Mouse (Mus musculus) liver (tissue): Measurements from ENCODE around the gene Vrk1.
A peak's percentile ranks its signal among the peaks of the same experiment; 100 is the strongest.

Experiments used
- DNase-seq: peaks from one replicate; pipeline ENCODE4 v3.0.0-alpha.2; 2020; ENCODE audit warnings: mixed read lengths

Vrk1 gene

DNA sequence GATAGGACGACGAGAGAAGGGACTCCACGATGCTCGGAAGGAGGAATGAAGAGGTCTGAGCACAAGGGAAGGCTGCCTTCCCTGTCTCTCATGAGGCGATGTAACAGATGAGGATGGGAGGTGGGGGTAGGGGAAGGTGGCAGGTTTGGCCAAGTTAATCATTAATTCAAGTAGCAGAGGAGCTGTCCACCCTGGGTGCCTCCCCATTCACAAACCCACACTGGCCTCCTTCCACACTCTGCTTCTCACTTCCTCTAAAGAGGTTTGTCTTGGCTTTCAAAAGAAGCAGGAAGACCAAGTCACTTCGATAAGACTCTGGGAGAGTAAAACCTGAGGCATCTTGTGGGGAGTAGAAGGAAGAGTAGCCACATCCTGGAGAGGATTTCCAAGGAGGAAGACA, 5.3 kb upstream of the Vrk1 start:
- DNase-seq: no peak

DNA sequence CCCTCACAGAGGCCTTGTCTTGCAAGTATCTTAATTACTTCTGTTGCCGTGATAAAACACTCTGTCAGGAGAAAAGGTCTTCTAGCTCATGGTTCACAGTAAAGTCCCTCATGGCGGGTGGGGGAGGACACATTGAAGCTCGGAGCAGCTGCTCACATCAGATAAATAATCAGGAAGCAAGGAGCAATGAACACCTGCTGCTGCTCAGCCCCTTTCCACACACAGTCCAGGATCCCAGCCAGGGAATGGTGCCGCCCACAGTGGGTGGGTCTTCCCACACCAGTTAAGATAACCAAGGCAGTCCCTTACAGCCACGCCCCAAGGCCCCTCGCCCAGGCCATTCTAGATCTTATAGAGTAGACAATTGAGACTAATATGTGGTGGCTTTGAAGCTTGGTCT, 3.8 kb upstream of the Vrk1 start:
- peak; percentile 88 for DNase-seq

DNA sequence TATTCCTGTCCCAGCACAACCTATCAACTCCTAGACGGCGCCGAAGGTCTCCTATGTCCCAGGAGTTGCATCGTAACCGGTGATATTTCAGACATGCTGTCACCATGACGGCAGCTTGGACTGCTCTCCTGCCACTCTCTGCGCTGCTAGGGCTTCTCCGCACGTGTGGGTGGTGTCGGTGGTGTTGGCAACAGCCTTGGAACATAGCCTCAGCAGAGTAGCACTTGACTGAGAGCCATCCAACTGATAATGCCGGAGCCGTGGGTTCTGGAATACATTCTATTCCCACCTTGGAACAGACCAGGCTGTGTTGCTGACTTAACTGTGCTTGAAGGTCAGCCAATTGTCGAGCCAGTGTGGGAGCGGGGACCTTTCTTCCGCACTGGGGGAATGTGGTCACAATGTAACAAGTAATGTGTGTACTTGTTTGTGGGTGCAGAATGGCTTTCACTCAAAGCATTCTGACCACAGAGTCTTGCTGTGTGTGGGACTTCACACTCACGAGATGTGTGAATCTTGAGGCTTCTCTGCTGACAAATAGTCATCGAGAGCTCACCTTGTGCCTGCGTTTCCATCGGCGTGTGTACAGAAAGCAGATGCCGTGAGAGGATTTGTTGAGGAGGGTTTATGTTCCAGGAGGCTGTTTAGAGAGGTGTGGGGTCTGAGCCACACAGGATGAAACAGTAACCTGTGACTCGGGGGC, 1.5 kb upstream of the Vrk1 start:
- DNase-seq: no peak

DNA sequence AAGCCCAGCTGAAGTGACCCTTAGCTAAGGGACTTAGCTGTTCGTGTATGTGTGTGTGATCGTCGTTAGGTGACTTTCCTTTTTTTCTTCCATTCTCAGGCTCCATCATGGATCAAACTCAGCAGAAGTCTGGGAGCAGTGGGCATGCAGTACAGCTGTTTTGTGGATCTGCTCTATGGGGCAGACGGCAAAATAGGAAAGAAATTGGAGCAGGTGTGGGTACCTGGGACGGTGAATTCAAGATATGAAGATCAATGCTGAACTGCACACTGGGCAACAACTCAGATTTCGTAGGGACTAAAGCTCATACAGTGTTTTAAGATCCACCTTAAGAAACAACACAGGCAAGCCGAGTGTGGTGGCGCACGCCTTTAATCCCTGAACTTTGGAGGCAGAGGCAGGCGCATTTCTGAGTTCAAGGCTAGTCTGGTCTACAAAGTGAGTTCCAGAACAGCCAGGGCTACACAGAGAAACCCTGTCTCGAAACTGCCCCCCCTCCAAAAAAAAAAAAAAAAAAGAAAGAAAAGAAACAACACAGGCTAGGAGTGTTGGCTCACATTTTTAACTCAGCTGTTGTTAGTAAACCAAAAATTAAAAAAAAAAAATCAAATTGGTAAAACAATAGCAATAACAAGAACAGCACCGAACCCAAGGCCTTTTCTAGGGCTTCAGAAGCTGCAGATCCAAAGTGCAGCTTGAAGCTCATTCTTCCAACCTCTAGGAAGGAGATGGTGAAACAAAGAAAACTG, 732 bp upstream of the Vrk1 start:
- no peak for DNase-seq

DNA sequence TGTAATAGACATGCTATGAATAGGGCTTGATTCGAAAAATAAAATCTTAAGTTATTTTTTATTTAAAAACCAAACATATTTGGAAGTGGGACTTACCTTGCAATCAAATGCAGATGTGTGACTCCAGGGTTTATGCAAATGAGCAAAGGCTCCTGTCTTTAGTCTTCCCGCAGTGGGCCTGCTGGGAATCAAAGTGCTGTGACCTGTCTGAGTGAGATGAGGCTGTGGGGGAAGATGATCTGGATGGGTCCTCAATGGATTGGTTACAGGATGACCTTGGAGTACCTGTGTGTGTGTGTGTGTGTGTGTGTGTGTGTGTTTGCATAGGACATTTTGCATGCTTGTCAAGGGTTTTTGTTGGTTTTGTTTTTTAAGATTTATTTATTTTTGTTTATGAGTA, 2.1 kb downstream of the Vrk1 start:
- DNase-seq: no peak

DNA sequence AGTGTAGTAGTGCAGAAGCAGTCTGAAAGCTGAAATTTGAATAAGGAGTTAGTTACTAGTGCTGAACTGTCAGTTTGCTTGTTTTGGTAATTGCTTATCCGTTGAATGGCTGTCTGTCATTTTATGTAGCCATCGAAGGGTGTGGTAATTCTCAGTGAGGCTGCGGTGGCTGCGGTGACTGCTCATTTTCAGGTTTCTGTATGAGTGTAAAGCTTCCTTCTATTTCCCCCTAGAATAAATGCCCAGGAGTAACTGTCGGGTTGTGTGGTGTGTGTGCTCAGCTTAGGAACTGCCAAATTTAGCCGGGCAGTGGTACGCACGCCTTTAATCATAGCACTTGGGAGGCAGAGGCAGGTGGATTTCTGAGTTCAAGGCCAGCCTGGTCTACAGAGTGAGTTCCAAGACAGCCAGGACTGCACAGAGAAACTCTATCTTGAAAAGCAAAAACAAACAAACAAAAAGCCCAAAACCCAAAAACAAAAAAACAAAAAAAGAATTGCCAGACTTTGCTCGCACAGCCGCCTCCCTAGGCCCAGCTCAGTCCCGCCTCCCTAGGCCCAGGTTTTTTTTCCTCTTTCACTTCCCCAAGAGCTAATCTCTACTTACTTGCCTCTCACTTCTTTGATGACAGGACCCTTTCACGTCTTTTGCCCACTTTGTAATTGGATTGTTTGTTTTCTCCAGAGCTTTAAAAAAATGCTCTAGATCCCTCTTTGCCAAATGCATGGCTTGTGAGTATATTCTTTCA, 6.4 kb downstream of the Vrk1 start:
- DNase-seq: no peak

DNA sequence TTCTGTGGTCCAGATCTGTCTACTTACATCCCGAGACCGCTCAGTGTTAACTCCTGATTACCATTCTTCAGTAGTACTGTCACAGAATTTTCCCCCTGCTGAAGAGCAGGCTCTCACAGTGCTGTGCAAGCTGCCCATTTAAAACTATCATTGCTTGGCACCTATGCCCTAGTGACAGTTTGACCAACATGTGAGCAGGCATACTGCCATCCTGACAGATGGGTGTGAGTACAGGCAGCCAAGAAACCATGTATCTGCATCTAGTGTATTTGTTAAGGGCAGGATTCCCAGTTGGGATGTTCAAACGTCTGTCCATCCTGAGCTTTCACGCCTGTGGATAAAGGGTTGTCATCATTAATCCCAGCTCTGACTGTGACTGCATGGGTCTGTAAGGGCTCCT, 10.0 kb downstream of the Vrk1 start:
- DNase-seq: no peak

DNA sequence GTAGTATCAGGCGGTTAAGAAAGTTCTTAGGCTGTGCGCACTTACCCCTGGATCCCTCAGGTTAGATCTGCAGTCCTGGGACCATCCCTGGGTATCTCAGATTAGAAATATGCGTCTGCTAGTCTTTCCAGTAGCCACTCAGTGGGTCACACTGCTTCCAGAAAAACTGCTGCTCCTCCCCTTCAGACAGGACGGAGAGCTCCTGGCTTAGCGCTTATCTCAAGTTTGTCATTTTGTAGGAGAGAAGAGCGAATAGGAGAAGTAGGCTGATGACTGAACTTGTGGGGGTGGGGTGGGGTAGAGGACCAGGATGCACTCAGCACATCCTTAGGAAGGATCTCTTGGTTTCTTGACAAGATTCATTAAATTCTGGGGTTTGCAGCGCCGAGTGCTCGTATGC, 13.6 kb downstream of the Vrk1 start:
- peak; percentile 51 for DNase-seq

DNA sequence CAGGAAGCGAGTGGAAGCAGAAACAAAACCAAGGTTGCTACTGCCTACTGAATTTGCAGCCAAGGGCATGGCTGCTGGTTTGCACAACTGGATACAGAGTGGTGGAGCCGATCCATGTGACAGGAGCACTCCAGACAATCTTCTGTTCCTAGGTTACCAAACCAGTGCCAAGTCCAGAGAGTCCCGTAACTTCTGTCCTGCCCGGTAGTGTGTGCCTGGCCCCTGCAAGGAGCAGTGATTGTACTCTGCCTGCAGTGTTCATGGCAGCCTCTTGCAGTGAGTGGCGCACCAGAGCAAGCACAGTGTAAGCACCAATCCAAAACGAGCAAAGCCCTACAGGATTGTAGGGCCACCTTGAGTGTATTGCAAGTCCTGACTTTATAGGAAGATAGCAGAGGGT, 15.4 kb downstream of the Vrk1 start:
- DNase-seq: peak; percentile 77

DNA sequence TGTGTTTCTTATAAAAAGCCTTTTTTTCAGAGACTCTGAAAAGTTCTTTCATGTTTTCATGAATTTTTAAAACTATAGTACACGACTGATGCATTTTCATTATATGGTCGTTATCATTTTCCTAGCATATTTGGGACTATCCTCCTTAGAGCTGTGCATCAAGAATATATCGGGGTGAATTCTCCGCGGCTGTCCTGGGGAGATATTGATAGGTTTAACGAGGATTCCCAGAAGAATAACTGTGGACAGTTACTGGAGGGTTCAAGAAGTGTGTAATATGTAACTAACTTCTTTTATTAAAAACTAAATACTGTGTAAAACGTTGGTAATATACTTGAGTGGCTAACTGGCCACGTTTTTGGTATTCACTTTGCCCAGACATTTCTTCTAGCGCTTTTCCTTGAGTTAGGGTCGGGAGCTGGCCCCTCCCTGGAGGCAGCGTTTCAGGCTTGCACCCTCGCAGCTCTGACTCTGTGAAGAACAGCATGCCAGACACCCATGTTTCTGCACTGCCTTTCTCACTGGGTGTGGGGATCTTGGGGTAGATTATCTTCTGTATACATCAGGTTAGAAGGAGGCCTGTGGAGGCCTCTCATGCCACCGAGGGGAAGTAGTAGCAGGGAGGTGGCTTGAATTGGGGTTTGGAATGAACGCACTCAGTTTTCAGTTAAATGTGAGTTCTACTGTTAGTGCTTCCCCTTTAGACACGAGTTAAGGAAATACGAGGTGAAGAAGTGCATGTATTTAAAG, 16.5 kb downstream of the Vrk1 start:
- peak; percentile 82 for DNase-seq

DNA sequence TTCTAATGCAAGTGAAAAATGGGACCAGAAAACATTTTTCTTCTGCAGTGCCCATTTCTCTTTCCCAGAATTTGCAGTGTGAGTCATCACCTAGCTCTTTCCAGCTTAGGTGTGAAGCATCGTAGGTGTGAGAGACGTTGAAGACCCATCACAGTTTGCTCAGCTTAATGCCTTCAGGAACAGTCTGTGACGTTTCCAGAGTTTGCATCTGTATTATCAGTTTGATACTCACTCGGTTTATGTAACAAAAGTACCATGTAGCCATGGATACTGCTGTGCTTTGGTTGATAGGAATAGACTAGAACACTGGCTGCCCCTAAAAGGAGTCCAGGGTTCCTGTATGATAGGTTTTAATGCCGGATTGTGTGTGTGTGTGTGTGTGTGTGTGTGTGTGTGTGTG, 17.3 kb downstream of the Vrk1 start:
- DNase-seq: no peak

DNA sequence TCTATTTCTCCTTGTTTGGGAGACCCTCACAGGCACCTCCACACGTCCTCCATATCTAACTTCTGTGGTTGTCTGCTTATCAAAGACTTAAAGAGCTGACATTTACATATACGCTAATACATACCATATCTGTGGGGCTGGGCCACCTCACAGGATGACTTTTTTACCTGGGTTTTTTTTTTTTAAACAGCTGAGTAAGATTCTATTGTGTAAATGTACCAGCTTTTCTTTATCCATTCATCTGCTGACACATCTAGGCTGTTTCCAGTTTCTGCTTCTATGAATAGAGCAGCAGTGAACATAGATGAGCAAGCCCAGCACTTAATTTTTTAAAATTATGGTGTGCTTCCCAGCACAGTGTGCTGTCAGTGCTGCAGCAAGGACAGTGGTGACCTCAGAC, 19.6 kb downstream of the Vrk1 start:
- no peak for DNase-seq

DNA sequence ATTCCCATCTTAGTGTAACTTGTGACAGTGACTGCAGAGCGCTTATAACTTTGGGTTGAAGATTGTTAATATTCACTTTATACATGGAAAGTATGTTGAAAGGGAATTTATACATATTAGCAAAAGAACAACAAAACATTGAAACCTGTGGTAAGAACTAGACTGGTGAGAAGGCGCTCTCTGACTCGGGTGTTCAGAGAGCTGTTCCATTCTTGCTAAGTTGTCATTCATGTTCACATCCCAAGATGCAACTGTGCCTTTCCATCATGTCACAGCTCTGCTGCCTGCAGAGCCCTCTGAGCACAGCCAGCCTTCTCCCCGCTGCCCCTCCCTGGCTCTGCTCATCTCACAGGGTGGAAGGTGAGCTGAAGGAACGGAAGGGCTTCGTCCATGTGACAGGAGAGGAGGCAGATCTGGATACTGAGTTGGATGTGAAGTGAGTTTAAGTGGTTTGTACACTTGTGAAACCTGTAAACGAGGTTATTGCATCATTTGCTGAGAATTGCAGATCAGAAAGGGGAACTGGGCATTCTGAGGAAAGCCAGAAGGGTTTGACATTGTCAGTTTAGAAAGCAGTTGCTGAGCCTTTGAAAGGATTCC, 20.2 kb downstream of the Vrk1 start:
- peak; percentile 36 for DNase-seq

DNA sequence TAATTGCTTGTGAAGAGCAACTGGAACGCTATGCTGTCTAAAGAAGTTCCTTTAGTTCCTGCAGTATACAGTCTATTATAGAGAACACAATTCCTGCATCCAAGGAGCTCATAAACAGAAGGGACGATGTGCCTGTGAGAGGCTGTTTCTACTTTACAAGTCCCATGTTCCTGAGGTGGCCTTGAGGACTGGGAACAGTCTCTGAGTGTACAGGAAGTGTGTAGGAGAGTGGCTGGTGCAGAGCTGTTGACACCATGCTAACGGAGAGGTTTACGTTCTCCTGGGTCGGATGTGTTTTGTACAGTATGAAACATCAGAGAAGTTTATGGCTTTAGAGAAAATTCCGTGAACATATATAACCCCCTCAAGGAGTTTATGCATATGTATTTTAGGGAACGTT, 20.8 kb downstream of the Vrk1 start:
- no peak for DNase-seq

DNA sequence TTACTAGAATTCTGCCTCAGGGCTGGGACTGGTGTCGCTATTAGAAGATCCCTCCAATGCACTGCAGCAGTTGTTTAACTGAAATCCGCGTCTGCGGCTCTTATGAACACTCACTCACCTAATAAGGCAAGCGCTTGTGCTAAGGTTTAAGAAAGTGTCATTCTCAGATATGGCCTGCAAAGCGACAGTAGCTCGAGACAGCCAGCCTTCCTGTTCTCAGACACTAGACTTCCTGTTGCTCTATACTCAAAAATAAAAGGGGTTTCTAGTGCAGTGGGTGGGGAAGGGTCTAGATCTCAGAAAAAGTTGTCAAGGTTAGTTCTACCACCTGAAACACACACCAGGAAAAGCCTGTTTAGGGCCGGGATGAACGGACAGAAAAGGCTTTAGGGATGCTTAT, 21.9 kb downstream of the Vrk1 start:
- DNase-seq: no peak

DNA sequence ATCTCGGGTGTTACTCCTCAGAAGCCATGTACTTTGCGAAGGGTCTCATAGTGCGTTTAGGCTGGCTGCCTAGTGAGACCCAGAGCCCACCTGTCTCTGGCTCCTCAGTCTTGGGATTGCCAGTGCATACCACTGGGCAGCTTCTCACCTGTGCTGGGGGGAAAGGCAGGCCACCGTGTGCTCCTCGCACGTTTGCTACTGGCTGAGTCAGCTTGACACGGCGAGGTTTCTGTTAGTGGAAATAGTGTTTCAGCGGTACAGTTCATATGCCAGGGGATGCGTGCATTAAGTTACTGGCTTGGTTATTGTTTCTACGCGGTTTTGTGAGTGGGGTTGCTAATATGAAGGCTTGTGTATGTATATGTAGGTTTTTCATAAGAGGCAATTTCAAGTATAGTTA, 22.3 kb downstream of the Vrk1 start:
- DNase-seq: no peak

DNA sequence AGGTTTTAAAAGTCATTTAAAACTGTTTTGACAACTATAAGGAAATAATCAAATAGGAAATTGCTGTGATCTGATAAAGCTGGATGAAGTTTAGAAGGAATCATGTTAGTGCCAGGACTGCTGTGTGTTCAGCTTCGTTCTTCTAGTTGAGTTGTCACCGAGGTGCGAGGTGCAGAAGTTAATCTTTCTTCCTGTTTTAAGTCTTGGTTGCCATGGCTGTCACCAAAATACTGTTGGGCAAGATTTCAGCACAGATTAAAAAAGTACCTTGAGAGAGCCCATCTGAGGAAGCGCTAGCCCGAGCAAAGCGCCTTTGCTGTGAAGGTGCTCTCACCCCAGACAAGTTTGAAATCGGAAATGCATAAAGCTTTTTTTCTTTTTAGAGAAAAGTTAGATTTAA, 24.2 kb downstream of the Vrk1 start:
- no peak for DNase-seq

DNA sequence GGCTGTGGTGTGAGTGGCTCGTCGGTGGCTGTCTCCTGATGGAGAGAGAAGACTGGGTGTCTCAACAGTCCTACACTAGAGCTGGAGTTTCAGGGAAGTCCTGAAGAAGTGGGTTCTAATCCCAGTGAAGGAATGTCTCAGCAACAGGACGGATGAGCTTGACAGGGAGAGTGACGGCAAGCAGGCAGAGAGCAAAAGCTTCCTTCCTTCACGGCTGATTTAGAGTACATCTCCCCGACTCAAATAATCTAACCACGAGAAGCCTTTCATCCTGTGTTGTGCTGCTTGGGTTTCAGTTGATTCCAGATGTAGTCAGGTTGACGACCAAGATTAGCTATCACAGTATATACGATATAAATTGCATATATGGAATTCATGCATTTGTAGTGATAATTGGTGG, 24.7 kb downstream of the Vrk1 start:
- no peak for DNase-seq

DNA sequence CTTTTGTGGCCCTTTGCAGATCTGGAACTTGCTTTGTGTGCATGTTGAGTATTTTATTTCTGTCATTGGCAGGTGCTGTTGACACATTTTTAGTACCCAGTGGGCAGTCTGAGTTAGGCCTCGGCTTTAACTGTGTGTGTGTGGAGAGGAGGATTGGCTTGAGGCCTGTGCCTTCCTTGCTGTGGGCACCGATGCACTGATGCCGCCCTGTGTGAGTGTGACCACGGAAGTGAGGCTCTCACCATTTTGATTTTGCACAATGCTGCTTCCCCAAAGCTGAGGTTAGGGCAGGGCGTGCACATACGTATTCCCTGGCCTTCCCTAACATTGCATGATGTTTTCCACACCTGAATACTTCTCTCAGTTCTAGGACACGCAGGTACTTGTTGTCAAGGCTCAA, 30.2 kb downstream of the Vrk1 start:
- no peak for DNase-seq

DNA sequence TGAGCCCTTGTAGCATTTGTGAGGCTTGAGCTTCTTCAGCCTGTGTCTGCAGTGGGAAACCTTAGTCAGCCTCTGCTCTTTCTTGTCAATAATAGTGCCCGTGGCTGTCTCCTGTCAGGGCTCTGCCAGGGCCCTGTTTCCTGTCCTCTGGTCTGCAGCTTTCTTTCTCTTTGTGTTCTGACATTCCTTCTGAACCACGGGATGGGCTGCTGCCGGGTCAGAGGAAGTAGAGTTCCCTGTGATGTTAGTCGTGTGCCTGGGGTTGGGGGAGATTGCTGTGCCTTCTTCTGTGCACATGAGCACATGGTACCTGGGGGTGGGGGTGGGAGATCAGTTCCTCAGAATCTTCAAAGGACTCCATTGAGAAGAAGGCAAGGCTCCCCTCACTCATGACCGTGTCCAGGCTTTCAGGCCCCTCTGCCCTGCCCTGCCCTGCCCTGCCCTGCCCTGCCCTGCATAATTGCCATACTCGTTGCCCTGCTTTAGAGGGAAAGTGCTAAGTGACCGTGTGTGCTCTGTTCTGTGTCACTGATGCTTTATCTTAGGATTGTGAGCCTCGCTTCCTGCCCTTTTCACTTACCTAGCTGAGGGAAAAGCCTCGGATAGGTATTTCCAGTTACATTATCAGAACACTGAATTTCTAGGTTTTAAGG, 36.2 kb downstream of the Vrk1 start:
- no peak for DNase-seq

DNA sequence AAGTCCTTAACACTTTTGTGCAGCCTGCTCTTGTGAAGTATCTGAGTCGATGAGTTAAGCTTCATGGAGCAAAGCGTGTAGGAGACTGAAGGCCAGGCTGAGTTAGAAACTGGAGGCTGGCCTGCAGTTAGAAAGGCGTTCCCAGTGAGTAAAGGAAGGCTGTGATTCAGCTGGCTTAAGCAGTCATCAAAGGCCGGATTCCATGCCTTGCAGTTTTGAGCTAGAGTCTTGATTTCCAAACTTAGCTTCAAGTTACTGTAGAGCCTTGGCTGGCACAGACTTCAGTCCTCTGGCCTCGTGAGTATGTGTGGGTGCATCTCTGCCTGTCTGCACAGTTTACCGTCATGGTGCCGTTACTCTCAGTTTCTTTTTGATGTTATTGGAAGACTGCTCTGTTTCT, 42.2 kb downstream of the Vrk1 start:
- DNase-seq: no peak

DNA sequence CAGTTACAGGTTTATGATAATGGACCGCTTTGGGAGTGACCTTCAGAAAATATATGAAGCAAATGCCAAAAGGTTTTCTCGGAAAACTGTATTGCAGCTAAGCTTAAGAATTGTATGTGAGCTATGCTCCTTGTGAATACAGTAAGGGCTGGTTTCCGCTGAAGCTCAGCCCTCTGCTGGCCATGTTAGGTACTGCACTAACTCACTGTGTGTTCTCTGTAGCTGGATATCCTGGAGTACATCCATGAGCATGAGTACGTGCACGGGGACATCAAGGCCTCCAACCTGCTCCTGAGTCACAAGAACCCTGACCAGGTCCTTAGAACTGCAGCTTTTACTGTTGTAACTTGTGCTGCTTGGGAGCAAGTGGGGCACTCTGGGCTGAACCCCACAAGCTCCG, 45.8 kb downstream of the Vrk1 start:
- peak; percentile 81 for DNase-seq
